Mouse (Mus musculus): ENCODE data around the gene Rab3gap2.

Gene Rab3gap2

GRCm38 (mm10) chr1:185331364-185331763, 127.4 kb downstream of the Rab3gap2 start:
- TF ChIP-seq GATA4 (IDR thresholded peaks at IDR 0.05; ENCODE audit: insufficient replicate concordance, low read length): no peak

DNA sequence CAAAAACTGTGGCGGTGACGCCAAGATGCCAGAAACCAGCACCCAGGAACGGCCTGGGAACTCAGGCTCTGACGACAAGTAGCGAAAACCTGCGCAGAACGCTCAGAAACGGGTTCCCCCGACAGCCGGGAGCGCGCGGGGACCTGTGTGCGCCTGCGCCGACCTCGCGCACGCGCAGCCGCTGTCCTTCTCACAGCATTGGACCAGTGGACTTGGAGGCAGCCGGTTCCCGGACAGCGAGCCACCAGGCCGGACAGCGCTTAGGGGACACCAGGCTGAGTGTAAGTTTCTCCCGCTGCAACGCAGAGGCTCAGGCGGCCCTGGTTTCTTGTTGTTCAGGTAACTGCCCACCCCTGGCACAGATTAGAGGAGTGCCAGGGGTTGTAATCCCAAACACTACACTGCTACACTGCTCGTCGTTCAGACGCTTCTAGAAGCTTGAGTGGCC, 128.1 kb downstream of the Rab3gap2 start, which contains the start of gene Bpnt1:
Bpnt1 (plus strand) TSS at position 167 of the 448 bp plus-strand sequence.
- TF ChIP-seq GATA4 (IDR thresholded peaks at IDR 0.05; ENCODE audit: insufficient replicate concordance, low read length): no peak

GRCm38 (mm10) chr1:185333651-185334050, 129.7 kb downstream of the Rab3gap2 start:
- TF ChIP-seq GATA4 (IDR thresholded peaks at IDR 0.05; ENCODE audit: insufficient replicate concordance, low read length): no peak

DNA sequence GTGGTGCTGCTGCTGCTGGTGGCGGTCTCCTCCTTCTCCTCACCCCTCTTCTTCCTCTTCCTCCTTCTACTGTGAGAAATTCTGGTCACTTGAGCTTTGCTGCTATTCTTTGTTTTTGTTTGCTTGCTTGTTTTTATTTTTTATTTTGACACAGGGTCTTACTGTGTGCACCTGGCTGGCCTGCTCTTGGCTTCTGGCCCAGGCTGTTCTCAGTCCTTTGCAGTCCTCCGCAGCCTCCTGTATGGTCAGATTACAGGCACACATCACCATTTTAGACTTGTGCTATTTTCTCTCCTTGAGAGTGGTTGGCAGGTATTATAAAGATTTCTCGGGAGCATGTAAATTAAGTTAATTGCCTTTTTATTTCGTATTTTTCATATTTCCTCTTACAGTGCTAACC, 130.2 kb downstream of the Rab3gap2 start:
- no peak for TF ChIP-seq GATA4 (IDR thresholded peaks at IDR 0.05; ENCODE audit: insufficient replicate concordance, low read length)

GRCm38 (mm10) chr1:185335231-185335765, 131.4 kb downstream of the Rab3gap2 start:
- no peak for TF ChIP-seq GATA4 (IDR thresholded peaks at IDR 0.05; ENCODE audit: insufficient replicate concordance, low read length)
